Mouse (Mus musculus) megakaryocyte, embryonic 14.5 days (primary cell): ENCODE measurements around the gene Xrcc5. TPM values are rescaled to one million over a fixed set of nuclear protein-coding genes. Genes with fewer than 3 reads are reported as not detected.

ENCODE experiments used
- H3K27me3 ChIP-seq: replicated peaks from 2 replicates; pipeline ENCODE3; 2012; ENCODE audit warnings: inconsistent platforms
- H3K36me3 ChIP-seq: replicated peaks from 2 replicates; pipeline ENCODE3; 2012; ENCODE audit warnings: low read length, inconsistent platforms, mixed read lengths
- H3K4me1 ChIP-seq: 2 replicates; pipeline ENCODE4 v1.6.1; 2012; ENCODE audit warnings: inconsistent platforms
- H3K4me3 ChIP-seq: replicated peaks from 2 replicates; pipeline ENCODE3; 2012; ENCODE audit warnings: moderate library complexity, mild to moderate bottlenecking, inconsistent platforms
- H3K9me3 ChIP-seq: 2 replicates; pipeline ENCODE4 v1.6.1; 2012; ENCODE audit warnings: inconsistent platforms
- FLI1 ChIP-seq: IDR thresholded peaks from 2 replicates; pipeline ENCODE4 v1.6.1; 2012; ENCODE audit warnings: low read length, inconsistent platforms, mixed read lengths
- GATA1 ChIP-seq: IDR thresholded peaks from 3 replicates; pipeline ENCODE4 v1.6.1; 2012; ENCODE audit warnings: mixed read lengths, low read length, inconsistent platforms, borderline replicate concordance
- polyA plus RNA-seq: library from polyadenylated mRNA; stranded (reverse); fragments of >175 nt; gene quantifications from 2 replicates; pipeline ENCODE4 v1.2.3, GENCODE M21; 2012; ENCODE audit warnings: low replicate concordance; ENCODE audit not compliant: insufficient read depth

Xrcc5 gene
- polyA plus RNA-seq, 1 experiment = 0.62 TPM

GRCm38 (mm10) chr1:72312701-72313398 is 5.6 kb downstream of the Xrcc5 start:
- Histone ChIP-seq H3K9me3 (no peaks in the 10 kb centered on the region), H3K4me3 (no peak overlapping the region), H3K27me3 (no peaks in the 10 kb centered on the region), H3K4me1 (peaks cover 9% of the 10 kb centered on the region), H3K36me3 (peaks cover 24% of the 10 kb centered on the region)
- TF ChIP-seq GATA1 (no peak), FLI1 (no peak)

GRCm38 (mm10) chr1:72313399-72314039 is 6.3 kb downstream of the Xrcc5 start:
- TF ChIP-seq GATA1 (no peak), FLI1 (no peak)

GRCm38 (mm10) chr1:72315447-72315846 is 8.2 kb downstream of the Xrcc5 start:
- no peak for TF ChIP-seq GATA1
- no peak for TF ChIP-seq FLI1
- peaks cover 41% of the 10 kb centered on the region for H3K36me3 ChIP-seq
- no peaks in the 10 kb centered on the region for H3K27me3 ChIP-seq
- no peak overlapping the region for H3K4me3 ChIP-seq
- H3K4me1 ChIP-seq = no peaks in the 10 kb centered on the region
- no peaks in the 10 kb centered on the region for H3K9me3 ChIP-seq

More at GRCm38 (mm10) chr1:72313399-72314039, 6.3 kb downstream of the Xrcc5 start:
- no peaks in the 10 kb centered on the region for H3K9me3 ChIP-seq
- no peaks in the 10 kb centered on the region for H3K27me3 ChIP-seq
- H3K4me3 ChIP-seq = no peak overlapping the region
- H3K36me3 ChIP-seq = peaks cover 27% of the 10 kb centered on the region
- peaks cover 4% of the 10 kb centered on the region for H3K4me1 ChIP-seq

GRCm38 (mm10) chr1:72316409-72316808 is 9.2 kb downstream of the Xrcc5 start:
- no peaks in the 10 kb centered on the region for H3K9me3 ChIP-seq
- no peak overlapping the region for H3K4me3 ChIP-seq
- H3K4me1 ChIP-seq = no peaks in the 10 kb centered on the region
- H3K27me3 ChIP-seq = no peaks in the 10 kb centered on the region
- TF ChIP-seq FLI1 (no peak), GATA1 (no peak)
- peaks cover 48% of the 10 kb centered on the region for H3K36me3 ChIP-seq

- TF ChIP-seq GATA1 = no peak
- TF ChIP-seq FLI1 = no peak
- Histone ChIP-seq H3K36me3 (peaks cover 45% of the 10 kb centered on the region), H3K4me3 (no peak overlapping the region)
These were observed 9.7 kb downstream of the Xrcc5 start for GRCm38 (mm10) chr1:72316901-72317300.

GRCm38 (mm10) chr1:72320759-72321158 is 13.5 kb downstream of the Xrcc5 start:
- Histone ChIP-seq H3K4me1 (no peaks in the 10 kb centered on the region), H3K27me3 (no peaks in the 10 kb centered on the region), H3K36me3 (peaks cover 46% of the 10 kb centered on the region), H3K9me3 (no peaks in the 10 kb centered on the region), H3K4me3 (no peak overlapping the region)
- no peak for TF ChIP-seq FLI1
- TF ChIP-seq GATA1 = no peak

More at GRCm38 (mm10) chr1:72316901-72317300, 9.7 kb downstream of the Xrcc5 start:
- Histone ChIP-seq H3K9me3 (no peaks in the 10 kb centered on the region), H3K4me1 (no peaks in the 10 kb centered on the region), H3K27me3 (no peaks in the 10 kb centered on the region)

GRCm38 (mm10) chr1:72323248-72323647 is 16.0 kb downstream of the Xrcc5 start:
- TF ChIP-seq GATA1 = no peak
- no peak for TF ChIP-seq FLI1
- H3K9me3 ChIP-seq = no peaks in the 10 kb centered on the region
- H3K4me3 ChIP-seq = no peak overlapping the region
- H3K4me1 ChIP-seq = peaks cover 15% of the 10 kb centered on the region
- H3K36me3 ChIP-seq = peaks cover 46% of the 10 kb centered on the region
- no peaks in the 10 kb centered on the region for H3K27me3 ChIP-seq

GRCm38 (mm10) chr1:72326162-72326821 is 19.1 kb downstream of the Xrcc5 start:
- Histone ChIP-seq H3K9me3 (no peaks in the 10 kb centered on the region), H3K4me3 (no peak overlapping the region), H3K36me3 (peaks cover 42% of the 10 kb centered on the region), H3K27me3 (no peaks in the 10 kb centered on the region), H3K4me1 (peaks cover 15% of the 10 kb centered on the region)
- TF ChIP-seq FLI1 (no peak), GATA1 (no peak)

GRCm38 (mm10) chr1:72334807-72335206 is 27.6 kb downstream of the Xrcc5 start:
- Histone ChIP-seq H3K9me3 (no peaks in the 10 kb centered on the region), H3K36me3 (peaks cover 31% of the 10 kb centered on the region)
- TF ChIP-seq FLI1 (no peak), GATA1 (no peak)

GRCm38 (mm10) chr1:72336780-72337179 is 29.6 kb downstream of the Xrcc5 start:
- Histone ChIP-seq H3K27me3 (no peaks in the 10 kb centered on the region), H3K4me3 (no peak overlapping the region), H3K4me1 (no peaks in the 10 kb centered on the region), H3K9me3 (no peaks in the 10 kb centered on the region), H3K36me3 (peaks cover 29% of the 10 kb centered on the region)
- TF ChIP-seq FLI1 (no peak), GATA1 (no peak)

More at GRCm38 (mm10) chr1:72334807-72335206, 27.6 kb downstream of the Xrcc5 start:
- H3K4me1 ChIP-seq = no peaks in the 10 kb centered on the region
- no peak overlapping the region for H3K4me3 ChIP-seq
- H3K27me3 ChIP-seq = no peaks in the 10 kb centered on the region
